Mouse (Mus musculus) spleen, postnatal 14 days (tissue): ENCODE data around the gene Bloc1s4.

Source experiments
- DNase-seq, 2 experiments: peaks; one replicate each; pipeline ENCODE4 v3.0.0; 2021 to 2022; ENCODE audit warnings: low spot score in 2 of 2

Bloc1s4 gene

DNA sequence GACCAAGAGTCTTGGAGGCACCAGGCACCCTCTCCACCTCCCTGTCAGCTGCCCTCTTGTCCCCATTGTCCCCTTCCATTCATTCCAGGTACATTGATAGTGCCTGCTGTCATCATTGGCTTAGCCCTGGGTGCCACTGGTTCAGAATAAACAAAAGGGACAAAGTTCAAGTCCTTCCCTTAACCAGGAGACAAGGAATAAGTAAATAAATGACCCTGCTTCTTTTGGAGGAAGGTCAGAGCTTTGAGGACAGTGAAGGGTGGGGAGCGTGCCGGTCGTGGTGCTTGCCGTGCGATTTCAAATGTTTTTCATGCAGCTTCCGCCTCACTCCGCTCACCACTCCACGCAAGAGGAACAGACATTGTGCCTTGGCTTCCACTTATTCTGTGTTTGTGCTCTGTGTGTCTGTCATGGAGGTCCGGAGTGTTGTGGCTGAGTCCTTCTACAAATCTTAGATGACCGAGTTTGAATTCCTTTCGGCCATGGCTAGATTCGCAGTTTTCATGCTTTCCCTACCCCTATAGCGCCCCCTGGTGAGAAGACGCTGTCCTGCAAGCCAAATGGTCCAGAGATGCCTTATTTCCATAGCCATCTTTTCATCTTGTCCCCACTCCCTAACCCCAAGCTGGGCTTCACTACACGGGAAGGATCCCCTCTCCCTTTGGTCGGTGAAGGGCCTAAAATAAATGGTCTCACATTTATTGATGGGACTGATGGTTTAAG, 6.2 kb downstream of the Bloc1s4 start:
- peak; percentile 75 to 88 for DNase-seq

DNA sequence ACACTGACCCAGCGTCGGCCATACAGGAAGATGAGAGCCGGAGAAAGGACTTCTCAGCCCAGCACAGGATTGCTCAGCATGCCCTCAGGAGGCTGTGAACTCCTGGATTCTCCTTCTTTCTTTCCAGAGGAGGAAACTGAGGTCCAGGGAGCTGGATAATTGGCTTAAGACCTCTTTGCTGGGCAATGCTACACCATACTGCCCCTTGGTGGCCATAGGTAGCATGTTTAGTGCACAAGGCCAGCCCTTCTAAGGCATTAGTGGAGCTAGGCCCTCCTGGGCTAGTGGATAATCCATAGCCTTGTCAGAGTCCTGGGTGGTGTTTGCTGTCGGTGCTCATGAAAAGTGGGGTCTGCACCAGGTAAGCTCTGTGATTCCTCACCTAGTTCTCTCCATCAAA, 8.6 kb downstream of the Bloc1s4 start:
- DNase-seq = peak in 1 of 2 experiments; percentile 35

DNA sequence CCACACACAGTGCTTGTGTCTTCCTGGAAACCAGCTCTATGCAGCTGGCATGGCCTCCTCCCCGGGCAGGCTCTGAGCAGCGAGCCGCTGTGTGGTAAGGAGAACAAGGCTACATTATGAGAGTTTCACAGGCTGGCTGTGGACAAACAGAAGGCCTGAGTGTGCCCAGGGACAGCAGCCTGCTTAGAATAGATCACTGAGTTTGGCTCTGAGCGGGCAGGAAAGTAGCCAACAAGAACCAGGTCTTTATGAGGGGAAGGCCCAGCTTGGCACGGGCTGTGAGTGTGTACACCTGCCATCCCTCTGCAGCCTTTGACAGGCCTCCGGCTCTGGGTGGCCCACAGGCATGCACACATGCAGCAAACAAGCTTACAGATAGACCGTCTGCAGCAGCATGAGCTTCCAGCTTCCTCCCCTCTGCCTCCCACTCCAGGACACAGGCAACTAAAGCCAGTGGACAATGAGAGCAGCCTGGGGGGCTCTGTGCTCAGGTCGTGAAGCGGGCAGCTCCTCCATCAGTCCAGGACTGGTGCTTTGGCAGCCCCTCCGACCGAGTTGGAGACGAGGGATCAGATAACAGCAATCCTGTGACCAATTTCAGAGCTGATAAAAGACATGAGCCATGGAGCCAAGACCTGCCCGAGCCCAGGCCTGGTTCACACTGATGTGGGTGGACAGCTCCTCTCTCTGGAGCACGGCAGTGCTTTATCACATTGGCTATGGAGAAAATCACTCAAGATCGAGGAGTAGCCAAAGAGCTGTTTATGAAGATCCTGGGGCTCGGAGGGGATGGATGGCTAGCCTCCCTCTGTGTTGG, 9.4 kb downstream of the Bloc1s4 start:
- no peak for DNase-seq

DNA sequence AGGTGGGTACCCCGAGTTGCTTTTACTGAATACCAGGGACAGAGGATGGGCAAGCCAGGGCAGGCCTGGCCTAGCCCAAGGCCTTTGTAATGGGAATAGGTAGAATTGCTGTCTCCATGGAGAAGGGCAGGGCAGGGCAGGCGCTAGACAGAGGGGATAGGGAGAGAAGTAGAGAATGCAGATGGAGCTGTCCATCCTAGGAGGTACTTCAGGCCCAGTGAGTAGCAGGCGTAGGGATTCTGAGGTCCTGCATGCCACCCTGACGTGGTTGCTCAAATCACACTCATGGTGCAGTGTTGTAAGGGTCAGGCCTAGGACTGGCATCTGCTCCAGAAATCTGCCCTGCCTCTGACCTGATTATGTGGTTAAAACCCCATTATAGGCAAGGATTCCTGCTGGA, 10.7 kb downstream of the Bloc1s4 start:
- no peak for DNase-seq

DNA sequence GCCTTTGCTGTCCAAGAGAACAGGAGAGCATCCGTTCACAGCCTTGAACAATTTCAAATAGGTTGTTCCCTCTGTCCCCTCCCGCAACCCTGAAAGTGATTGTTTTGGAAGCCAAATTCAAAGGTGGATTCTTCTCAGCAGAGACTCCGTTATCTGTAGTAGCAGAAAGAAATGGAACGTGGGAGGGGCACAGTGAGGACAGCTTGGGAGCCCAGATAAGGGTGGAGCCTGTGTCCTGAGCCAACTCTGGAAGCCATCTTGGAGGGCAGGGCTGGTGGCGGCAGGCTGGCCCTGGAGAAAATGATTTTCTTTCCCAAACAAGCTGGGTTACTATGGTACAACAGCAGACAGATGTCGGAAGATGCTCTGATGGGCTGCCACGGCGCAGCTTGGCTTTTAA, 12.4 kb downstream of the Bloc1s4 start:
- DNase-seq = peak; percentile 57 to 70

DNA sequence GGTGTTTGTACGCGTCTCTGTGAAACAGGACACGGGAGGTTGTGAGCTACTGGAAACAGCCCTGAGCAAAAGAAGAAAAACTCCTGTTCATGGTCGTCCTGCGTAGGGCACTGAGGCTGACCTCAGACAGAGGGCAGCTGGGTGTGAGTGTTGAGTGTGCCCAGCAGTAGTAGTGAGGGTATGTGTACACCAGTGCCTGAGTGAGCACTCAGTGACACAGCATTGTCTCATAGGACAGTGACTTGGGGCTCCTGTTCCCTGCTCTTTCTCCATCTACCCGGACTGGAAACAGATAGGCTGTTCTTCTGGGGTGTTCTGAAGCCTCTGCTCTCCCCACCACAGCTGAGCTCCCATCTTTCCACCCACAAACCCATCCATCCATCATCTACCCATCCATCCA, 13.3 kb downstream of the Bloc1s4 start:
- DNase-seq = no peak

DNA sequence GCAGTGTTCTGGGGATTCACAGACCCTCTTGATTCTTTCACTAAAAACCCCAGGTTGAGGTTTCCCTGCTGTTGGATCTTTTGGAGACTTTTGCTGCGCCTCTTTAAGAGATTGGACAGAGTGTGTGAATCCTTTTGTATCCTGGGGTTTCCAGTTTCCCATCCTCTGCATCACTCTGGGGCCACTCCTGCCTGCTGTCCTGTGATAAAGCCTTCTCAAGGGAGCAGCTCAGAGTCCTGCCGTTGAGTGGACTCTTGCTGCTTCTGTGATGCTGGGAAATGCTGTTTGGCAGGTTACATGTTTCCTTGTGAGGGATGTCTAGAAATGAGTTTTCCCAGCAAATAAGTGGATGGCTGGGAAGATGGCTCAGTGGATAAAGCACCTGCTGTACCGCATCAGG, 15.0 kb downstream of the Bloc1s4 start:
- no peak for DNase-seq

DNA sequence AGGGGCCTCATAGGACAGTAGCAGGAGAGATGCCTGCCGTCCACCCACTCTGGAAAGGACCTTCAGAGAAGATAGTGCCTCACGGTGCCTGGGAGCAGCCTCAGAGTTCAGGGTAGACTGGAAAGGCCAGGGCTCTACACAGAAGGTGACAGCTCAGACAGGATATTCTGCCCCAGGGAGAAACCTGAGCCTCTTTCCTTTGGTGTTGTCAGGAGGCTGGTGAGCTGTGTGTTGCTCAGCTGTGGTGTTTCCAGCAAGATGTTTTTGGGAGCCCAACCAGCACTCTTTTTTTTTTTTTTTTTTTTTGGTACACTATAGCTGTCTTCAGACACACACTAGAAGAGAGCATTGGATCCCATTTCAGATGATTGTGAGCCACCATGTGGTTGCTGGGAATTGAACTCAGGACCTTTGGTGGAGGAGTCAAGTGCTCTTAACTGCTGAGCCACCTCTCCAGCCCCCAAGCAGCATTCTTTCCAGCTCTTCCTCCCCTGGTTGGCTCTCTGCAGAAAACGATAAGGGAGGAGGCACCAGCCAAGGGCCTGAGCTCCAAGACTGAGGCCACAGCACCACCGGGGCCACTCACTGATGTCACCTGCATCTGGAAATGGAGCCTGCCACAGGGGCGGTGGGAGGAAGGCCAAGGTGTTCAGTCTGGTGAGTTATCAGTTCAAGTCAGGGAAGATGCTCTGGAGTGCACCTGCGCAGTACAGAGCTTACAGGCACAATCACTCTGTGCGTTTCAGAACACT, 16.4 kb downstream of the Bloc1s4 start:
- no peak for DNase-seq

DNA sequence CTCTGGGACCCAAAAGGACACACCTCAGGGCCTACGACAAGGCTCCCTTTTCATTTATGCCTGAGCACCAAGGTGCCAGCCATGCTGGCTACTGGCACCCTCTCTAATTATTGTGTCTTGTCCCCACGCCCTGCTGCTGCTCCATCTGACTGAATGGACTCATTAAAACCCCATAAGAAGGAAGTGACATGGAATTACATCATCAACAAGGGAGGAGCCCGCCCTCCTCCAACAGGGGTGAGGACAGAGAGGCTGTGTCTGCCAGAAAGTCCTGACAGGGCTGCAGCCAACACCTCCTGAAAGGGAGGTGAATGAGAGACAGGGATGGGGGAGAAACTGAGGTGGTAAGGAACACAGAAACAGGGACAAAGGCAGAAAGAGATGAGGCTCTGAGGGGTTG, 17.8 kb downstream of the Bloc1s4 start:
- DNase-seq = no peak

DNA sequence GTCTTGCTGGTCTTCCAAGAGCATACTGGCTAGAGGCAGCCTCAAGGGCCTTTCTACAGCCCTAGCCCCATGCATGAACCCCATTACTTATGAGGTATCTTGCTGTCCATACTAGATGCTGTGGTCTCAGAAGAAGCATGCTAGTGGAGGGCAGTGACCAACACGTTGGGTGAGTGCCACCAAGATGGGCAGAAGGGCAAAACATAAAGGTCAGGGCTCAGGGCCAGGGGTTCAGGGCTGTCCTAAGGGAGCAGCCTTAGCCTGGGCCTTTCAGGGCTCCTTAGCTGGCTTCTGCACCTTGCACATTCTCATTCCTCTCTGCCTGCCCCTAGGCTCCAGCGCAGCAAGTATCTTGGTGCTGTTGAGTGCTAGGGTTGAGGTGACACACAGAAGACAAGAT, 18.5 kb downstream of the Bloc1s4 start:
- no peak for DNase-seq

DNA sequence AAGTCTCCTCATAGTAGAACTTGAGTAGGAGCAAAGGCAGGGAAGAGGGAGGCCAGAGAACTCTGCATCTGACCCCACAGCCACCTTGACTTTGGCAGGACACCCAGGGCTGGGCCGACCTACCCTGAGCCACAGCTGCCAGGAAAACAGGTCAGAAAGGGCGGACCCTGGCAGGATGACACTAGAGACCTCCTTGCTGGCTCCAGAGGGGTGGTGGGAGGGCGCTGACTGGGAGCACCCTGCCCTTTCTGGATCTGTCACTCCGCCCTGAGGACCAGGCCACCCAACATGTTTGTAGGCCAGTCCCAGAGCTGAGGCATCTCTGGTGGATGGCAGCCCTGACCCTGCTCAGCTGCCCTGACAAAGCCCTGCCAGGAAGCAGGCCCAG, 19.4 kb downstream of the Bloc1s4 start:
- no peak for DNase-seq

DNA sequence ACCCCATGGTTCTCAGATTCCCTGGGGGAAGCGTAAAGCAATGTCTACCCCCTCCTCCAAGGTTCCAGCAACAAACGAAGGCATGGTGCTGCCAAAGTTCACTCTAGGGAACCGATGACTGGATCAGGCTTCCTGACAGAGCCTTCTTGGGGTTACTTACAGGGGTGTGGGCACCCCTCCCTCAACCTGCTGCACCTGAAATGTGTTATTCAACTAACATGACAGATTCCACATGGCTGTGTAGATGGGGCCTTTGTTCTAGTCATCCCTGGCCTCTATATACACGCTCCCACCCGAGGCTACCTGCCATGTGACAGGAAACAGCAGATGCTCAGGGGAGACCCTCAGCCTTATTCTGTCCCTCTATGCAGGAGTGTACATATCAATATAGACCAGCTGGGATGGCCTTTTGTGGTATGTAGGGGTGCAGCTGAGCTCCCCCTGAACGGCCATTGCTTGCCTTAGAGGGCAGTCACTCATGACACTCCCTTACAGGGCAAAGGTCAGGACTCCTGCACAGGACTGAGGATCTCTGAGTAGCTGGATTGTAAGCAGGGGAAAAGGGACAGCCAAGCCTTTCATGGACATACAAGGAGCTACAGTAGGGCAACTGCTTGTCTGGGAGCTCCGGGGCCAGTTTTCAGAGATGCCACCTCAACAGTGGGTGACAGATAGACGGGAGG, 19.9 kb downstream of the Bloc1s4 start:
- DNase-seq = no peak

DNA sequence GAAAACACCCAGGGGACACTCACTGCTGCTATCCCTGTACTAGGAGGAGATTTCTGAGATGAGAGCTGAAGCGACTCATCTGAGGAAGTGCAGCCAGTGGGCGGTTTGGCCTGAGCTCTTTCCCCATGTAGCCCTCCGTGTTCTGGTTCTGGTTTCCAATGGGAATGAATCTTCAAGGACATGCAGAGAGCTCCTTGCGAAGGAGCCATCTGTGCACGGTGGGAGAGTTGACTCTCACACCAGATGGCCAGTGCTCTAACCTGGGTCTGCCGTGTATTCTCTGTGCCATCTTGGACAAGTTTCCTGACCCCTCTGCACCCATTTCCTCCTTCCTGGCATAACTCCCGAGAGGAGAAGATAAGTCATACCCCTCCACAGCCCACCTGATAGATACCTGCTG, 20.7 kb downstream of the Bloc1s4 start:
- DNase-seq = no peak

DNA sequence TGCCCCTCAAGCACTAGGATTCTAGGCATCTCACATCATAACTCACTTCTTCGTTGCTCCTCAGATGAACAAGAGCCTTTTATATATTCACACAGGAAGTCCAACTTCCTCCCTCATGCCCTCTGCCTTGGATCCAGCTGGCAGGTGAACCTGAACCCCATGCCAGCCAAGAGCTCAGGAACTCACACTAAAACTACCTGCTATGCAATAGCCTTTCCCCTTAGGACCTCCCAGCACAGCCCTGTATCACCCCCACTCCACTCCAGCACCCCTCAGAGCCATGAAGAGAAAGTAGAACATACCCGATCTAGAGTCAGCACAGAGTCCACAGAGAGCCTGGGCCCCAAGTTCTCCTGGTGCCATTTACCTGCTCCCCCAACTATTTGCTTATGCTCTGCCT, 21.3 kb downstream of the Bloc1s4 start:
- no peak for DNase-seq

DNA sequence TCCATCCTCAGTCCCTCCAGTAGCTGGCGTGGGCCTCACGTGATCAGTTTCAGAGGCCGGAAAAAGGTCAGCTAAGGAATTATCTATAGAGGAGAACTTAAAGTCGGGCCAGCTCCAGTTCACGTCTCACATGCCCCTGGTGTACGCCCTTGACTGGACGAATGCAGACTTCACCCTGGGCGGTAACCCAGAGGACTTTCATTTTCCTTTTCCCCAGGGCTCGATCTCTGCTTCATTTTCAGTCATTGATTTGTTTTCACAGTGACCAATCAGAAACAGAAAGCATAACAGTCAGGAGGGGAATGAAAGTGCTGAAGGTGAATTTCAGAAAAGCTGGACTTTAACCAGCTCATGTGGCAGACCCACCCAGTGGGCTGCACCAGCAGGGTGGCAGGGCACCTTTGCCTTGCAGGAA, 22.1 kb downstream of the Bloc1s4 start:
- DNase-seq = no peak

DNA sequence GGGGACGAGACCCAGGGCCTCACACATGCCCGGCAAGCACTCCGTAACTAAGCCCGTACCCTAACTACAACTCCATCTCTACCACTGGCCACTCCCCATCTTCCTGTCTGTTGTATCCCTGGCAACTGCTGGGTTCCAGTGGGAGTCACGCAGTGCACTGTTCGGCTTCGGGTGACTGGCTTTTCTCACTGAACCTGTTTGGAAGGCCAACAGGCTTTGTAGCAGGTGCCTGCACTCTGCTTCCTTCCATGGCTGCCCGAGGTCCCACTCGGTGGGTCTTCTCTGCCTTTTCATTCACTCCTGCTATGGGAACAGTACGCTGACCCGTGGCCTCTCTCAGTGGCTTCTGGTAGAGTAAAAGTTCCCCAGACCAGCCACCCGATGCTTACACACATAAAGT, 22.6 kb downstream of the Bloc1s4 start:
- DNase-seq = no peak

DNA sequence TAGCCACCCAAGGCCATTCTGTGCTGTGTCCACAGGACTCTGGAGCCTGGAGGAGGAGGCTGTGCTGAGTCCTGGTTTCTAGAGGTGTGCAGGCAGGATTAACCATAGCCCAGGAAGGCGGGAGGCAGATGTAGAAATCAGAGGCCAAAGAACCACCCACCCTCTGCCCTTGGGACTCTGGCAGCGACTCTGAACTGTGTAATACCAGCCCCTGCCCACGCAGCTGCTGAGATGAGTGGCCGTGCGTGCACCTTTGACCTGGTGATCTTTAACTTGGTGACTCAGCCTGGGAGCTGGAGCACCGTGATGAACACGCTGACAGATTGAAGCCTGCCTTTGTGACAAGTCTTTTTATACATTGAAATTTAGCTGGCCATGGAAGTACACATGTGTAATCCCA, 24.2 kb downstream of the Bloc1s4 start:
- DNase-seq = no peak

DNA sequence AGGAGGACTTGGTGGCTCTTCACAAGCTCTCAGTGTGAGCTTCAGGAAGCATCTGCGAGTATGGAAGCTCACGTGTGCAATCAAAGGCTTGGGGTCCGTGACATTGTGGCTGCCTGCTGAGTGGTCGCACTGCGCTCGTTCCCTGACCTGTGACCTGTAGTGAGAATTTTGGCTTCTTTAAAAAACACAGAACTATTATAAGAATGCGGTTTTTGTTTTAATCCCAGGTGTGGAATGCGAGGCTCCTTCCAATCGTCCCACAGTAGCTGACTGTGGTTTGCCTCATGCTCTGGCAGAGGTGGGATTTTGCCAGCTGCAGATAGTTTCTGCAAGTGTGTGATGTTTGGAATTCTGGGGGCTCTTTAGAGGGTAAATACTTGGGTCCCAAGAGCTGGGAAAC, 25.1 kb downstream of the Bloc1s4 start:
- no peak for DNase-seq

DNA sequence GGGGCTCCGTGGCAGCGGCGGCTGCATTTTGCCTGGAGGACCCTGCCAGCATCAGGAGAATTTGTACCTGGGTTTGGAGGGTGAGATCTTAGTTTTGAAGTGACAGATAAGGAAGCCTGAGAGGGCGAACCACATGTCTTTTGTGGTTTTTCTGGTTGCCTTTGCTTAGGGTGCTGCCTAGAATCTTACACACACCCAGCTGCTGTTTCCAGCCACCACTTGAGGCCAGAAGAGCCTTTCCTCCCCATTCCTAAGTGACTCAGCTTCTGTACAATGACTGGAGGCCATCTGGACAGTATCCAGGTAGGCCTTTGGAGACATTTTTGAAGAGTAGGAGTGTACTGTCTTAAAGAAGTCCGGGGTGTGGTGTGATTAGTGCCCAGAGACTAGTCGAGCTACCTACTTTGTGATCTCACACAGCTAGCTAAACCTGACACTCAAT, 26.0 kb downstream of the Bloc1s4 start:
- DNase-seq = no peak

DNA sequence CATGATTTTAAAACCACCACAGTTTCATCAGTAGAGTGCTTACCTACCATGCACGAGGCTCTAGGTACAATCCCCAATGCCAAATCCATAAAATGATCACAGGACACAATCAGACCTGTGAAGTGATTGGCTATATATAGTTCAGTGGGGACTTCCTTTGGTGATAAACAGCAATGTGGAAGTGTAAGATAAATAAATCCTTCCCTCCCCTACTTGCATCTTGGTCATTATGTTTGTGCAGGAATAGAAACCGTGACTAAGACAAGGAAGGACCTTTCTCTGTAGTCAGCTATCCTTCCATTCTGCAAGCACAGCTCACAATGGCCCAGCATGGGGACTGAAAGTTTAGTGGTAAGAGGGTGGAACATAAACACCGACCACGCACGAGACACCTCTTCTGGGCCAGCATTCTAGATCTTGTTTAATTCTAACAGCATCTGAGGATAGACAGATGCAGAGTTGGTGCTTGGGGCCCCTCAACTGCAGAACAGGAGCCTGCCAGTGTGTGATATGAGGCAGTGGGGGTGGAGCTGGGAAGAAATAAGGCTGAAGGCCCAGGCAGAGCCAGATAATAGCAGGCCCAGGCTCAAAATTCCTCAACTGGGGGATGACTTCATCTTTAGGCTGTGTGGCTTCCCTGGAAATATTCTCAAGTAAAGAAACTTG, 27.6 kb downstream of the Bloc1s4 start:
- DNase-seq = peak; percentile 48 to 50

DNA sequence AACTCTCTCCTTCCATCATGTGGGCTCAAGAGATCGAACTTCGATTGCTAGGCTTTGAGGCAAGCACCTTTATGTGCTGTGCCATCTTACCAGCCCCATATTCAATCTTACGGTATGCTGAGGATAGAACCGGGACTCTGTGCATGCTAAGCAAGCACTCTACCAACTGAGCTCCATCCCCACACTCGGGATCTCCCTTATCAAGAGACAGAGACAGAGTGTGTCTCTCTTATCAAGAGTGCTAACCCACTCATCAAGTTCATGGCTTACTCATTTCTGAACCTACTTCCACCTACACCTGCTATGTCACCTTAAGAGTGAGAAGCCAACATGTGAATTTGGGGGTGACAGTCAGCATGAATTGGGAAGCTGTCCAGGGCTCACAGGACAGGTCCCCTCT, 28.2 kb downstream of the Bloc1s4 start:
- no peak for DNase-seq
